Mouse (Mus musculus): Measurements from ENCODE around the gene Olfr963. TPM values are rescaled to one million over a fixed set of nuclear protein-coding genes. Genes with fewer than 3 reads are reported as not detected.
"Not testable (repeated sequence)": the region's sequence is repeated elsewhere in the genome, so short reads cannot be mapped to it uniquely, and the experiment has no call there.

The Olfr963 gene
- polyA plus RNA-seq, 1 experiment from 2014 or later = not detected

GRCm38 (mm10) chr9:39701123-39701522, 34.1 kb downstream of the Olfr963 start:
- not testable (repeated sequence) for H3K9ac ChIP-seq; H3K36me3 ChIP-seq; H3K9me3 ChIP-seq; H3K27ac ChIP-seq; H3K4me2 ChIP-seq; H3K4me1 ChIP-seq (replicated peaks); H3K4me3 ChIP-seq; H3K27me3 ChIP-seq; ATAC-seq (ENCODE audit: low FRiP score)
- WGBS = 85% methylated on average over 8 of the region's 8 CpGs

DNA sequence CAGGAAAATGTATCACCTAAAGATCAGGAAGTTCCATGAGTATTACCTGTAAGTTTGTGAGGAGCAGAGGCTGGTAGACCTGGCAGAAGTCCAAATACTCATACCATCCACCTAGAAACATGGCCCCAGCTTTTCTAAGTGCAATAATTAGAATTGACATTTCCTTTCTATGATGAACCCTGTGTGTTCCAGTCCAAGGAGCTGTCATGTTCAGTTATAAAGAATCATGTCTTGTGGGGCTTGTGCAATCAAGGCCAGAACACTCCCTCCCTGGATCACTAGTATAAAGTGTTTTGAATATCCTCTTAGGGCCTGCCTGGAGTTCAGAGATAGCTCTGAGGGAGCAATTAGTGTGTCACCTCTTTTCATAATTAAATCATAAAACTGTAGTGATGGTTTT, 40.0 kb downstream of the Olfr963 start, which contains the start of gene Olfr149:
Olfr149 (minus strand) TSS at position 101 of the 400 bp plus-strand sequence.
- Histone ChIP-seq H3K27ac (no peak within 1 kb of the TSS), H3K9ac (no peak within 1 kb of the TSS), H3K27me3 (no peaks in the 10 kb centered on the region), H3K4me3 (no peak within 1 kb of the TSS), H3K9me3 (no peaks in the 10 kb centered on the region), H3K4me1 (replicated peaks) (no peaks in the 10 kb centered on the region), H3K4me2 (no peak within 1 kb of the TSS), H3K36me3 (no peaks in the 10 kb centered on the region)
- no peak for ATAC-seq (ENCODE audit: low FRiP score)

DNA sequence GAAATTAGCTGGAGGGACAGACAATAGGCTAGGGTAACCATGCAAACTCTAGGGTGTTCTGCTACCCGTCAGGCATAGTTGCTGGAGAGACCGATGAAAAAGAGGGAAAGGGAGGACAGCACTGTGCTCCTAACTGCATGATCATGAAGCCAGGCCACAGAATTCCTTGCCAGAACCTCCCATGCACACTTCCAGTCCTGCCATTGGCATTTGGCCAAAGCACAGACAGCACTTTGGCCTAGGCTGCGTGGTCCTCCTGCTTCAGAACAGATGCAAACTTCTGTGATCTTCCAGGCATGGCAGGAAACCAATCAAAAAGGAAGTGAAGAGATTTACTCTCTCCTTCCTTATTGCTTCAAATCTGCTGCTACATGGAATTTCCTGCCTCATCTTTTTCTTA, 42.0 kb downstream of the Olfr963 start:
- no peak for ATAC-seq (ENCODE audit: low FRiP score)
- H3K4me2 ChIP-seq = no peak overlapping the region
- H3K4me1 ChIP-seq (replicated peaks) = no peaks in the 10 kb centered on the region
- no peak overlapping the region for H3K27ac ChIP-seq
- no peaks in the 10 kb centered on the region for H3K36me3 ChIP-seq
- WGBS = 80% methylated on average over 3 of the region's 3 CpGs
- H3K27me3 ChIP-seq = no peaks in the 10 kb centered on the region
- H3K9me3 ChIP-seq = no peaks in the 10 kb centered on the region
- H3K4me3 ChIP-seq = no peak overlapping the region
- no peak overlapping the region for H3K9ac ChIP-seq

GRCm38 (mm10) chr9:39711053-39711452, 44.0 kb downstream of the Olfr963 start, which contains the start of gene Olfr965:
Gene Olfr965 (plus strand): TSS chr9:39711353.
- Histone ChIP-seq H3K9me3 (no peaks in the 10 kb centered on the region), H3K4me3 (no peak within 1 kb of the TSS), H3K27me3 (no peaks in the 10 kb centered on the region), H3K4me2 (no peak within 1 kb of the TSS), H3K9ac (no peak within 1 kb of the TSS), H3K36me3 (no peaks in the 10 kb centered on the region), H3K4me1 (replicated peaks) (no peaks in the 10 kb centered on the region), H3K27ac (no peak within 1 kb of the TSS)
- no peak for ATAC-seq (ENCODE audit: low FRiP score)

Other genes with a start within 250 kb of the Olfr963 start
- gene Olfr952, start 240.1 kb upstream of the Olfr963 start, polyA plus RNA-seq (2015; fragmentation: Nextera tagmentation; extraction: Ambion mirVana) = not detected in 2 replicates
- not detected in 2 replicates for gene Olfr954, start 210.5 kb upstream of the Olfr963 start, polyA plus RNA-seq (2015; fragmentation: Nextera tagmentation; extraction: Ambion mirVana)
- not detected in 2 replicates for gene Olfr955, start 195.3 kb upstream of the Olfr963 start, polyA plus RNA-seq (2015; fragmentation: Nextera tagmentation; extraction: Ambion mirVana)
- gene Olfr44, start 173.2 kb upstream of the Olfr963 start, polyA plus RNA-seq (2015; fragmentation: Nextera tagmentation; extraction: Ambion mirVana) = not detected in 2 replicates
- not detected in 2 replicates for gene Olfr957, start 151.4 kb upstream of the Olfr963 start, polyA plus RNA-seq (2015; fragmentation: Nextera tagmentation; extraction: Ambion mirVana)
- not detected in 2 replicates for gene Olfr958, start 113.2 kb upstream of the Olfr963 start, polyA plus RNA-seq (2015; fragmentation: Nextera tagmentation; extraction: Ambion mirVana)
- not detected in 2 replicates for gene Olfr959, start 91.6 kb upstream of the Olfr963 start, polyA plus RNA-seq (2015; fragmentation: Nextera tagmentation; extraction: Ambion mirVana)
- gene AW551984, start 62.8 kb upstream of the Olfr963 start, polyA plus RNA-seq (2015; fragmentation: Nextera tagmentation; extraction: Ambion mirVana) = 63.0 and 69.8 TPM in 2 replicates
- not detected in 2 replicates for gene Olfr148, start 56.5 kb upstream of the Olfr963 start, polyA plus RNA-seq (2015; fragmentation: Nextera tagmentation; extraction: Ambion mirVana)
- not detected in 2 replicates for gene Olfr960, start 45.8 kb upstream of the Olfr963 start, polyA plus RNA-seq (2015; fragmentation: Nextera tagmentation; extraction: Ambion mirVana)
- not detected in 2 replicates for gene Olfr961, start 22.1 kb upstream of the Olfr963 start, polyA plus RNA-seq (2015; fragmentation: Nextera tagmentation; extraction: Ambion mirVana)
- gene Olfr149, start 39.9 kb downstream of the Olfr963 start, polyA plus RNA-seq (2015; fragmentation: Nextera tagmentation; extraction: Ambion mirVana) = not detected in 2 replicates
- gene Olfr965, start 44.1 kb downstream of the Olfr963 start, polyA plus RNA-seq (2015; fragmentation: Nextera tagmentation; extraction: Ambion mirVana) = not detected in 2 replicates
- not detected in 2 replicates for gene Olfr150, start 63.8 kb downstream of the Olfr963 start, polyA plus RNA-seq (2015; fragmentation: Nextera tagmentation; extraction: Ambion mirVana)
- not detected in 2 replicates for gene Olfr967, start 79.0 kb downstream of the Olfr963 start, polyA plus RNA-seq (2015; fragmentation: Nextera tagmentation; extraction: Ambion mirVana)
- not detected in 2 replicates for gene Olfr968, start 116.0 kb downstream of the Olfr963 start, polyA plus RNA-seq (2015; fragmentation: Nextera tagmentation; extraction: Ambion mirVana)
- gene Olfr969, start 123.7 kb downstream of the Olfr963 start, polyA plus RNA-seq (2015; fragmentation: Nextera tagmentation; extraction: Ambion mirVana) = not detected in 2 replicates
- gene Olfr970, start 141.7 kb downstream of the Olfr963 start, polyA plus RNA-seq (2015; fragmentation: Nextera tagmentation; extraction: Ambion mirVana) = not detected in 2 replicates
- gene Olfr971, start 169.7 kb downstream of the Olfr963 start, polyA plus RNA-seq (2015; fragmentation: Nextera tagmentation; extraction: Ambion mirVana) = not detected in 2 replicates
- gene Olfr972, start 199.2 kb downstream of the Olfr963 start, polyA plus RNA-seq (2015; fragmentation: Nextera tagmentation; extraction: Ambion mirVana) = not detected in 2 replicates
- not detected in 2 replicates for gene Olfr229, start 240.1 kb downstream of the Olfr963 start, polyA plus RNA-seq (2015; fragmentation: Nextera tagmentation; extraction: Ambion mirVana)

All from hindbrain, embryonic 13.5 days (tissue).